Mouse (Mus musculus) liver, embryonic 15.5 days (tissue): Measurements from ENCODE around the gene Cbx8. TPM values are rescaled to one million over a fixed set of nuclear protein-coding genes. Genes with fewer than 3 reads are reported as not detected.

Experiments
- ATAC-seq: fragments of 200-750 bp; cut with Nextera tagmentation; 2 replicates; pipeline ENCODE4 v1.8.0; 2017; ENCODE audit warnings: moderate number of reproducible peaks, mild to moderate bottlenecking, moderate library complexity; ENCODE audit not compliant: insufficient read depth
- H3K27ac ChIP-seq: fragments of 300-500 bp; sonication (generic); replicated peaks from 2 replicates; pipeline ENCODE4 v1.5.1; 2015; ENCODE audit warnings: mild to moderate bottlenecking, inconsistent platforms
- H3K27me3 ChIP-seq: fragments of 300-500 bp; sonication (generic); 2 replicates; pipeline ENCODE4 v1.6.1; 2015; ENCODE audit warnings: mild to moderate bottlenecking, inconsistent platforms
- H3K36me3 ChIP-seq: fragments of 300-500 bp; sonication (generic); replicated peaks from 2 replicates; pipeline ENCODE4 v1.6.1; 2015; ENCODE audit warnings: moderate library complexity, mild to moderate bottlenecking, inconsistent platforms
- H3K4me1 ChIP-seq: fragments of 300-500 bp; sonication (generic); replicated peaks from 2 replicates; pipeline ENCODE4 v1.6.1; 2015; ENCODE audit warnings: inconsistent platforms
- H3K4me2 ChIP-seq: fragments of 300-500 bp; sonication (generic); 2 replicates; pipeline ENCODE4 v1.6.1; 2015; ENCODE audit warnings: moderate library complexity, mild to moderate bottlenecking, inconsistent platforms
- H3K4me3 ChIP-seq: fragments of 300-500 bp; sonication (generic); replicated peaks from 2 replicates; pipeline ENCODE4 v1.5.1; 2015; ENCODE audit warnings: mild to moderate bottlenecking, inconsistent platforms
- H3K9ac ChIP-seq: fragments of 300-500 bp; sonication (generic); 2 replicates; pipeline ENCODE4 v1.6.1; 2015; ENCODE audit warnings: moderate library complexity, mild to moderate bottlenecking, inconsistent platforms
- H3K9me3 ChIP-seq: fragments of 300-500 bp; sonication (generic); replicated peaks from 2 replicates; pipeline ENCODE4 v1.6.1; 2016; ENCODE audit warnings: inconsistent platforms
- WGBS: fragments of 180-500 bp; shearing (Covaris S2); methylation state at CpG from one replicate; pipeline ENCODE4 v1.1.7; 2015; ENCODE audit warnings: mixed read lengths; ENCODE audit not compliant: insufficient replicate concordance; 5-methylcytosine and 5-hydroxymethylcytosine counted together
- polyA plus RNA-seq: library from polyadenylated mRNA; unstranded; fragments of >200 nt; fragmentation: Nextera tagmentation; extraction: Ambion mirVana; gene quantifications from 2 replicates; pipeline ENCODE4 v1.2.1, GENCODE M21; 2015

Cbx8 gene
- polyA plus RNA-seq, 1 experiment from 2014 or later = 3.5 TPM

GRCm38 (mm10) chr11:118999361-118999804 is 41.4 kb downstream of the Cbx8 start:
- no peaks in the 10 kb centered on the region for H3K36me3 ChIP-seq
- no peak overlapping the region for H3K4me2 ChIP-seq
- peaks cover 51% of the 10 kb centered on the region for H3K27me3 ChIP-seq
- 9% methylated on average over 26 of the region's 26 CpGs for whole genome bisulfite sequencing
- H3K4me3 ChIP-seq = no peak overlapping the region
- no peaks in the 10 kb centered on the region for H3K9me3 ChIP-seq
- no peaks in the 10 kb centered on the region for H3K4me1 ChIP-seq
- no peak for ATAC-seq
- no peak overlapping the region for H3K9ac ChIP-seq
- H3K27ac ChIP-seq = no peak overlapping the region

DNA sequence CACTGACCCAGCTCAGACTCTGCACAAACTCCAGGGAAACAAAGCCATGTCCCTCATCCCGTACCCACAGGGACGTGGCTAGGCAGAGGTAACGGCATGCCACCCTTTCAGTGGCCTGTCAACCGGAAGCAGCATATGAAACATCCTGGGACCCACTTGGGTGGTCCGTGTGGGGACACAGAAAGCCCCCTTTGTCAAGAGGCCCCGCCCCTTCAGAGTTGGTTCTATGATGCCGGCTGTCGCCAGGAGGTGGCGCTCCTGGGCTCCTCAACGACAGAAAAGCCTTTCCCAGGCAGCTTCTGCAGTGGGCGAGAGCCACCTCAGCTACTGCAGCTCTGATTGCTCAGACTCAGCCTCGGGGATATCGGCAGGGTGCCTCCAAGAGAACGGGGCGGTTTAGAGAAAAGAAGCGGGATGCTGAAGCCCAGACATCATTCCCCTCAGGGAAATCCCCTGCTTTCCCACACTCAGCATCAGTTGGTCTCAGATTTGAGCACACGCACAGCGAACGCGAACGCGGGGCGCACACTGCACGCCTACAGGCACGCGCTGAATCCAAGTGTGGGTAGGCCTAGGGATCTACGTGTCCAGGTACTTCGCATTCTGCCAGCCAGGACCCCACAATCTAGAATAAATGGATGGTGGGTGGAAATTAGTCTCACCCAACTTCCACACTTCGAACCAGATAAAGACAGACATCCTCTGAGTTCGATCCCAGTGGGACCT is 42.1 kb downstream of the Cbx8 start:
- no peak overlapping the region for H3K4me3 ChIP-seq
- WGBS = 14% methylated on average over 30 of the region's 30 CpGs
- H3K9me3 ChIP-seq = no peaks in the 10 kb centered on the region
- no peak overlapping the region for H3K27ac ChIP-seq
- no peak for ATAC-seq
- no peak overlapping the region for H3K4me2 ChIP-seq
- 0 out of 2 replicates have a peak, but pooled peaks cover 3% of the 10 kb centered on the region for H3K4me1 ChIP-seq
- H3K27me3 ChIP-seq = peaks cover 49% of the 10 kb centered on the region
- H3K9ac ChIP-seq = no peak overlapping the region
- H3K36me3 ChIP-seq = no peaks in the 10 kb centered on the region

DNA sequence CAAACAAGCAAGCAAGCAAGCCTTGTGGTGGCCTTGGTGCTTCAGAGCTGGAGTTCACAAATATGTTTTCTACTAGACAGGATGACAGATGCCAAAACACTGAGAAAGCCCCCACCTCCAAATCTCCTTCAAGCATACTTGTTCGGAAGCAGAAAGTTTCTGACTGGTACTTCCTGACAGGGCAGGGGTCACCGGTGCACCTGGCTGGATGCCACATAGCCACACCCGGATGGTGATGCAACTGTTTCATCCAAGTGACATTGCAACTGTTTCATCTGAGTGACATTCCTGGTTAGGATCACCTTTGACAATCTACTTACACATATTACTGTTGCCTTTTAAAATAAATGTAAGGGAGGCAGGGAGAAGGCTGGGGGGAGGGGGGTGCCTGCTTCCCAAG is 43.6 kb downstream of the Cbx8 start:
- H3K36me3 ChIP-seq = no peaks in the 10 kb centered on the region
- WGBS = 42% methylated on average over 3 of the region's 3 CpGs
- H3K27ac ChIP-seq = no peak overlapping the region
- peaks cover 40% of the 10 kb centered on the region for H3K27me3 ChIP-seq
- H3K9ac ChIP-seq = no peak overlapping the region
- no peaks in the 10 kb centered on the region for H3K9me3 ChIP-seq
- no peak for ATAC-seq
- no peak overlapping the region for H3K4me2 ChIP-seq
- 0 out of 2 replicates have a peak, but pooled peaks cover 6% of the 10 kb centered on the region for H3K4me1 ChIP-seq
- no peak overlapping the region for H3K4me3 ChIP-seq

GRCm38 (mm10) chr11:118995448-118995847 is 45.3 kb downstream of the Cbx8 start:
- Histone ChIP-seq H3K4me3 (no peak overlapping the region), H3K27ac (no peak overlapping the region), H3K9me3 (no peaks in the 10 kb centered on the region), H3K4me2 (no peak overlapping the region), H3K4me1 (0 out of 2 replicates have a peak, but pooled peaks cover 6% of the 10 kb centered on the region), H3K36me3 (no peaks in the 10 kb centered on the region), H3K9ac (no peak overlapping the region), H3K27me3 (peaks cover 30% of the 10 kb centered on the region)
- no peak for ATAC-seq
- 33% methylated on average over 4 of the region's 4 CpGs for WGBS

DNA sequence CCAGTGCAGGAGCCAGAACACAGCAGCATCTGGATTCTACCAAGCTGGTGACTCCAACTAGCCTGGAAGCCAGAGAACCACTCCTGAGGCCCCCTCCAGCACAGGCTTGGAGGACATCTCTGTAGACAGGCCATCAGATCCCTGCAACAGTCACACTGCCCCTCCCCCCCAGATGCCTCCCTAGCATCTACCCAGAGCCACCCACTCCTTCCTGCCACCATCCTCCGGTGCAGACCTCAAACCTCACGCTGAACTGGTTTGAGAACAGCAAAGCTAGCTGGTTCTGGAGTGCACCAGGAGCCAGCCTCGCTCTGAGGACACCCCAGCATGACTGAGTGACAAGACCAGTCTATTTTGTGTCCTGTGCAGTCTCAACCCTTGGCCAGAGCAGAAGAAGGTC is 48.0 kb downstream of the Cbx8 start:
- Histone ChIP-seq H3K9me3 (no peaks in the 10 kb centered on the region), H3K36me3 (no peaks in the 10 kb centered on the region), H3K27me3 (peaks cover 7% of the 10 kb centered on the region; the same call in 1 of the 2 replicates), H3K4me2 (no peak overlapping the region), H3K4me3 (no peak overlapping the region), H3K9ac (no peak overlapping the region), H3K4me1 (0 out of 2 replicates have a peak, but pooled peaks cover 6% of the 10 kb centered on the region), H3K27ac (no peak overlapping the region)
- 14% methylated on average over 3 of the region's 3 CpGs for WGBS
- no peak for ATAC-seq

- no peak within 1 kb of the TSS for H3K9ac ChIP-seq
- no peak within 1 kb of the TSS for H3K4me3 ChIP-seq
- no peak within 1 kb of the TSS for H3K4me2 ChIP-seq
- no peaks in the 10 kb centered on the region for H3K9me3 ChIP-seq
- no peaks in the 10 kb centered on the region for H3K4me1 ChIP-seq
- no peak within 1 kb of the TSS for H3K27ac ChIP-seq
- WGBS = 70% methylated on average over 10 of the region's 10 CpGs
- ATAC-seq = no peak
- no peaks in the 10 kb centered on the region for H3K27me3 ChIP-seq
- H3K36me3 ChIP-seq = no peaks in the 10 kb centered on the region
Observed at GRCm38 (mm10) chr11:118987999-118988398, 52.8 kb downstream of the Cbx8 start, which contains the start of gene Enpp7. Gene Enpp7, plus strand, starts transcription at chr11:118988188.

Other genes with a start within 250 kb of the Cbx8 start
- gene Rbfox3, start 129.4 kb downstream of the Cbx8 start, polyA plus RNA-seq = 0.13 and 0.21 TPM in 2 replicates
- gene Enpp7, start 52.8 kb downstream of the Cbx8 start, polyA plus RNA-seq = not detected in 2 replicates
- 3.0 and 3.2 TPM in 2 replicates for gene Cbx2, start 18.0 kb downstream of the Cbx8 start, polyA plus RNA-seq
- 2.8 and 2.9 TPM in 2 replicates for gene Cbx4, start 45.3 kb upstream of the Cbx8 start, polyA plus RNA-seq
- gene Tbc1d16, start 187.5 kb upstream of the Cbx8 start, polyA plus RNA-seq = 1.6 and 1.9 TPM in 2 replicates
- gene Ccdc40, start 187.6 kb upstream of the Cbx8 start, polyA plus RNA-seq = 0.55 and 0.70 TPM in 2 replicates
- 21.4 and 26.4 TPM in 2 replicates for gene Gaa, start 226.9 kb upstream of the Cbx8 start, polyA plus RNA-seq